Mouse (Mus musculus) cerebellum, adult 2 months (tissue): Measurements from ENCODE around the gene Iffo2.

Source experiments
- CTCF ChIP-seq: fragments of 200-500 bp; IDR thresholded peaks from 2 replicates; pipeline ENCODE4 v1.5.1; 2011; ENCODE audit warnings: low read depth, mild to moderate bottlenecking, control low read depth, low read length, moderate library complexity, borderline replicate concordance; ENCODE audit not compliant: insufficient read depth
- POLR2A ChIP-seq: fragments of 200-500 bp; IDR thresholded peaks from 2 replicates; pipeline ENCODE4 v1.6.1; 2011; ENCODE audit warnings: low read length, control low read depth, borderline replicate concordance; ENCODE audit not compliant: insufficient read depth

DNA sequence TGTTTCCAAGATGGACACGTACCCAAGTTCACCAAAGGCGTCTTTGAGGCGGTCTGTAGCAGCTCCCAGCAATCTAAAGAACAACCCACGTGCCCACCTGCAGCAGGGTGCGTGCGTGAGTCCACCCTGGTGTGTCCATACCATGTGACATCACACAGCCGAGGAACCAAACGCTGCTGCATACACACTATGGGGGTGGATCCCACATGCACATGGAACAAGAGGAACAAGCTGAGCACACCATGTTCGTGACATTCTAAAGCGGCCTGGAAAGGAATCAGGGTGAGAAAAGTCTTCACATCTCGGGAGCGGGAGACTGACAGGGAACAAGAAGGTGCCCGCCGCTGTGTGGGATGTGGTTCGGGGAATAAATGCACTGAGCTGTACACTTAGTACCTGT, 38.0 kb downstream of the Iffo2 start:
- TF ChIP-seq POLR2A (no peak), CTCF (no peak)
